Mouse (Mus musculus): ENCODE measurements around the gene Zfp831. TPM values are rescaled to one million over a fixed set of nuclear protein-coding genes. Genes with fewer than 3 reads are reported as not detected.

The Zfp831 gene
- polyA plus RNA-seq, 1 experiment from 2014 or later = not detected

- Histone ChIP-seq H3K9me3 (no peaks in the 10 kb centered on the region), H3K4me3 (no peak overlapping the region), H3K9ac (replicated peaks) (no peak overlapping the region), H3K27ac (replicated peaks) (no peak overlapping the region), H3K4me1 (no peaks in the 10 kb centered on the region), H3K4me2 (replicated peaks) (no peak overlapping the region), H3K36me3 (no peaks in the 10 kb centered on the region), H3K27me3 (no peaks in the 10 kb centered on the region)
- 88% methylated on average over 1 of the region's 1 CpGs for WGBS
- no peak for ATAC-seq (replicated peaks)
These were observed 110.9 kb downstream of the Zfp831 start for GRCm38 (mm10) chr2:174754231-174754630.

- Histone ChIP-seq H3K36me3 (no peaks in the 10 kb centered on the region), H3K27me3 (no peaks in the 10 kb centered on the region), H3K4me1 (peaks cover 7% of the 10 kb centered on the region), H3K4me2 (replicated peaks) (no peak overlapping the region), H3K9ac (replicated peaks) (no peak overlapping the region), H3K9me3 (no peaks in the 10 kb centered on the region), H3K27ac (replicated peaks) (no peak overlapping the region), H3K4me3 (no peak overlapping the region)
- no peak for ATAC-seq (replicated peaks)
- WGBS = 92% methylated on average over 4 of the region's 4 CpGs
These were observed 115.9 kb downstream of the Zfp831 start for GRCm38 (mm10) chr2:174759189-174759588.

Other genes with a start within 250 kb of the Zfp831 start
- gene Nelfcd, start 227.7 kb upstream of the Zfp831 start, polyA plus RNA-seq (2015; fragmentation: Nextera tagmentation; extraction: Ambion mirVana) = 110 and 112 TPM in 2 replicates
- gene Ctsz, start 204.5 kb upstream of the Zfp831 start, polyA plus RNA-seq (2015; fragmentation: Nextera tagmentation; extraction: Ambion mirVana) = 75.1 and 78.9 TPM in 2 replicates
- gene Tubb1, start 192.8 kb upstream of the Zfp831 start, polyA plus RNA-seq (2015; fragmentation: Nextera tagmentation; extraction: Ambion mirVana) = 0.59 and 0.91 TPM in 2 replicates
- 668 and 672 TPM in 2 replicates for gene Atp5e, start 179.4 kb upstream of the Zfp831 start, polyA plus RNA-seq (2015; fragmentation: Nextera tagmentation; extraction: Ambion mirVana)
- gene Prelid3b, start 170.5 kb upstream of the Zfp831 start, polyA plus RNA-seq (2015; fragmentation: Nextera tagmentation; extraction: Ambion mirVana) = 112 and 115 TPM in 2 replicates
- gene Edn3, start 117.1 kb downstream of the Zfp831 start, polyA plus RNA-seq (2015; fragmentation: Nextera tagmentation; extraction: Ambion mirVana) = 3.6 and 4.1 TPM in 2 replicates

All from forebrain, embryonic 15.5 days (tissue).